Mouse (Mus musculus) embryonic fibroblast, embryonic 13.5 days (primary cell): ENCODE results near the gene Slc23a4.

Experiments used
- CTCF ChIP-seq: IDR thresholded peaks from 2 replicates; pipeline ENCODE4 v1.5.1; 2011; ENCODE audit warnings: mild to moderate bottlenecking, control low read depth, low read length, moderate library complexity, borderline replicate concordance; ENCODE audit not compliant: insufficient read depth
- POLR2A ChIP-seq: IDR thresholded peaks from 2 replicates; pipeline ENCODE4 v1.6.1; 2011; ENCODE audit warnings: low read depth, mild to moderate bottlenecking, control low read depth, low read length, moderate library complexity

DNA sequence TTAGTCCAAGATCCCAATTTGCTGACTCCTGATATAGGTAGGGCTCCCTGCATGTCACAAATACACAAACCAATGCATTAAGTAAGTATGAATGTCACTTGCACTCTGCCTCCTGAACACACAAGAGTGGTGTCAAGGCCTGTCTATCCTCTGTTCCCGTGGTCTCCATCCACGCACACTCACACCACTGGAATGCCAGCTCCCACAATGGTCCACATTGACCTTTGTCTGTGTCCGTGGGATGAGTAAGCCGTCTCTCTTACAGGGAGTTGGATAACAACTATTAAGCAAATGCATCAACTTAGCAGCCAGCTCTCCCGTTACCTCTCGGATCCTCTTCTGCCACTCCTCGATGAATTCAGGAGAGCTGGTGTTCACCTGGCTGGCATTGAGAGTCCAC is 29.1 kb downstream of the Slc23a4 start:
- TF ChIP-seq CTCF = no peak
- no peak for TF ChIP-seq POLR2A
